Mouse (Mus musculus): ENCODE measurements around the gene Abhd12b. TPM values are rescaled to one million over a fixed set of nuclear protein-coding genes. Genes with fewer than 3 reads are reported as not detected.
"Not testable (repeated sequence)": the region's sequence is repeated elsewhere in the genome, so short reads cannot be mapped to it uniquely, and the experiment has no call there.

Abhd12b gene
- total RNA-seq, 2 experiments from 2014 or later: not detected

GRCm38 (mm10) chr12:70136185-70136756 lies 17.7 kb upstream of the Abhd12b start:
- peak; percentile 59 for ATAC-seq (replicated peaks; ENCODE audit: low FRiP score, low TSS enrichment, poor library complexity, severe bottlenecking)

GRCm38 (mm10) chr12:70137095-70137494 lies 16.8 kb upstream of the Abhd12b start:
- no peak for ATAC-seq (replicated peaks; ENCODE audit: low FRiP score, low TSS enrichment, poor library complexity, severe bottlenecking)

GRCm38 (mm10) chr12:70137626-70138025 lies 16.3 kb upstream of the Abhd12b start:
- no peak for ATAC-seq (replicated peaks; ENCODE audit: low FRiP score, low TSS enrichment, poor library complexity, severe bottlenecking)

GRCm38 (mm10) chr12:70139871-70140270 lies 14.1 kb upstream of the Abhd12b start:
- no peak for ATAC-seq (replicated peaks; ENCODE audit: low FRiP score, low TSS enrichment, poor library complexity, severe bottlenecking)

GRCm38 (mm10) chr12:70140542-70140941 lies 13.4 kb upstream of the Abhd12b start:
- no peak for ATAC-seq (replicated peaks; ENCODE audit: low FRiP score, low TSS enrichment, poor library complexity, severe bottlenecking)

- ATAC-seq (replicated peaks; ENCODE audit: low FRiP score, low TSS enrichment, poor library complexity, severe bottlenecking): peak; percentile 38
Observed at GRCm38 (mm10) chr12:70140993-70141576, 12.9 kb upstream of the Abhd12b start.

- not testable (repeated sequence) for ATAC-seq (replicated peaks; ENCODE audit: low FRiP score, low TSS enrichment, poor library complexity, severe bottlenecking)
Observed at GRCm38 (mm10) chr12:70144106-70144587, 9.8 kb upstream of the Abhd12b start.

GRCm38 (mm10) chr12:70144637-70145448 lies 9.1 kb upstream of the Abhd12b start:
- 0 out of 2 replicates have a peak, but pooled peaks have one; percentile 20 for ATAC-seq (replicated peaks; ENCODE audit: low FRiP score, low TSS enrichment, poor library complexity, severe bottlenecking)

- ATAC-seq (replicated peaks; ENCODE audit: low FRiP score, low TSS enrichment, poor library complexity, severe bottlenecking): no peak
Observed at GRCm38 (mm10) chr12:70145586-70145985, 8.4 kb upstream of the Abhd12b start.

- ATAC-seq (replicated peaks; ENCODE audit: low FRiP score, low TSS enrichment, poor library complexity, severe bottlenecking): 0 out of 2 replicates have a peak, but pooled peaks have one; percentile 9
Observed at GRCm38 (mm10) chr12:70147986-70148630, 5.8 kb upstream of the Abhd12b start.

- peak; percentile 54 for ATAC-seq (replicated peaks; ENCODE audit: low FRiP score, low TSS enrichment, poor library complexity, severe bottlenecking)
Observed at GRCm38 (mm10) chr12:70148631-70149265, 5.2 kb upstream of the Abhd12b start.

- peak; percentile 60; the same call in 1 of the 2 replicates for ATAC-seq (replicated peaks; ENCODE audit: low FRiP score, low TSS enrichment, poor library complexity, severe bottlenecking)
Observed at GRCm38 (mm10) chr12:70156222-70156621, 2.3 kb downstream of the Abhd12b start.

- no peak for ATAC-seq (replicated peaks; ENCODE audit: low FRiP score, low TSS enrichment, poor library complexity, severe bottlenecking)
Observed at GRCm38 (mm10) chr12:70157292-70158066, 3.5 kb downstream of the Abhd12b start.

GRCm38 (mm10) chr12:70161057-70161456 lies 7.1 kb downstream of the Abhd12b start:
- ATAC-seq (replicated peaks; ENCODE audit: low FRiP score, low TSS enrichment, poor library complexity, severe bottlenecking): no peak

GRCm38 (mm10) chr12:70164741-70165140 lies 10.8 kb downstream of the Abhd12b start:
- ATAC-seq (replicated peaks; ENCODE audit: low FRiP score, low TSS enrichment, poor library complexity, severe bottlenecking): no peak

- no peak for ATAC-seq (replicated peaks; ENCODE audit: low FRiP score, low TSS enrichment, poor library complexity, severe bottlenecking)
Observed at GRCm38 (mm10) chr12:70167950-70168349, 14.0 kb downstream of the Abhd12b start.

GRCm38 (mm10) chr12:70169969-70170368 lies 16.0 kb downstream of the Abhd12b start:
- no peak for ATAC-seq (replicated peaks; ENCODE audit: low FRiP score, low TSS enrichment, poor library complexity, severe bottlenecking)

- not testable (repeated sequence) for ATAC-seq (replicated peaks; ENCODE audit: low FRiP score, low TSS enrichment, poor library complexity, severe bottlenecking)
Observed at GRCm38 (mm10) chr12:70183507-70183906, 29.6 kb downstream of the Abhd12b start.
